Mouse (Mus musculus): ENCODE measurements at regions not wholly inside any gene's neighbourhood (a gene's known extent, or its start where the extent isn't known, plus 50 kb on each side); places are given as distances from the start of the nearest gene placed in this dataset.

- DNase-seq (ENCODE audit: low spot score in 2 of 2): no peak
These were observed 103.2 kb downstream of the Vegfa start for GRCm38 (mm10) chr17:45928903-45929477.

DNA sequence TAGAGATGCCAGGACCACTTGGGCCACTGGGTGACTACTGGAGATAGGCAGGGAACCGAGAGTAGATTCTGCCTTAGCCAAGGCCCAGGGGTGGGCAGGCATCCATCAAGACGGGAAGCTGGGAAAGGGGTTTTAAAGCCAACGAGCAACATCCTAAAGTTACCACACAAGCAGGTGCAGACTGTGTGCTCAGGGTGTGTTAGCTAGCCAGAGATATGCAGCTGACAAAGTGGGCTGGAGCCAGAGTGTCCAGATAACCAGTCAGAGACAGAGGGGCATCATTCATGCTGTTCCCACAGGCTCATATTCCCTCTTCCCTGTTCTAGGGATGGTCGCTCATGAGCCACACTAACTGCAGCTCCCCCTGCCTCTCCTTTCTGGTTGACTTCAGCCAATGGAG, 104.2 kb downstream of the Vegfa start:
- no peak for DNase-seq (ENCODE audit: low spot score in 2 of 2)

- DNase-seq (ENCODE audit: low spot score in 2 of 2): no peak
These were observed 106.3 kb downstream of the Vegfa start for GRCm38 (mm10) chr17:45925845-45926244.

DNA sequence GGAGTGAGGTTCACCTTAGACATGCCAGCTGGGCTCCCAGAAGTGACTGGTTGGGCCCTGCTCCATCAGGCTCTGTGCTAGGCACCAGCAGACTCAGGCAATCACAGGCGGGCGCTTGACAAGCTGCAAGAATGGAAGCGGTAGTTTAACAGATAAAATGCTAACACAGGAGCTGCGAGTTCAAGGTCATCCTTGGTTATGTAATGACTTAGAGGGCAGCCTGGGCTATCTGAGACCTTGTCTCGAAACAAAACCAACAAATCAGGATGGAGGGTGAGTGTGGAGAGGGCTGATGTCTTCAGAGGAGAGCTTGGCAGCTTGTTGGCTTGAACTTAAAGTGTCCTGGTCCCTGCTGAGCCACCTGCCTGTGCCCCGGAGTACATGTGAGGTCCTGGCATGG, 107.6 kb downstream of the Vegfa start:
- DNase-seq (ENCODE audit: low spot score in 2 of 2): no peak

GRCm38 (mm10) chr17:45923217-45923730, 108.9 kb downstream of the Vegfa start:
- DNase-seq (ENCODE audit: low spot score in 2 of 2): no peak

DNA sequence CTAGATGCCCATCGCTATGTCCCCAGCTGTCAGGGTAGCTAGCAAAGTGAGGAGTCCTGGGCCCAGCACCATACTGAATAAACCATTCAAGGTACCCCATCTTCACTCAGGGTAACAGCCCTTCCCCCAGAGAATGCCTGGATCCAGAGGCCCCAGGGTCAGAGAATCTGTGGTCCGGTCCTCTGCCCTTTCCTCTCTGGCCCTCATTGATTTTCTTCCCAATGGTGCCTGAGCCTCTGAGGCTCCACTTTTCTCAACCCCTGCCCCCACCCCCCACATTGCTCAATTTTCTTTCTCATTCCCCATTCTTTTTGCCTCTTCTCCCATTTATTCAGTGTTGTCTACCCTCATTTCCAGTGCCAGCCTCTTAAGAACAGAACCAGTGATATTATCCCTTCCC, 114.5 kb downstream of the Vegfa start:
- DNase-seq (ENCODE audit: low spot score in 2 of 2): no peak

DNA sequence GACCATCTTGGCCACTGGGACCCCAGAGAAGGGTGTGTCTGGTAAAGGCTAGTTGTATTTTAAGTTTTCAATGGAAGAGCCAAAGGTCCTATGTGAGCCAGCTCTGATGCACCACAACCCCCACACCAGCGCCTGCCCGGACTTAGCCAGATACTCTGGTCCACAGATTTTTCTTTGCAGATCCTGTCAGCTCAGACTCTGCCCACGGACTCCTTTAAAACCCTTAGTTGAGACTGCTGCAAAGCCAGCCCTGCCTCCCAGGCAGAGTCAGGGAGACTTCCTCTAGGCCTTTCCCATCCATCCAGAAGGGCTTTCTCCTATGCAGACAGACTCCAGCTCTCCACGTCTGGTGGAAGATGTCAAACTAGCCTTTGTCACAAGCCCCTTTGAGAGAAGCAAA, 115.2 kb downstream of the Vegfa start:
- DNase-seq (ENCODE audit: low spot score in 2 of 2): no peak

- DNase-seq (ENCODE audit: low spot score in 2 of 2): no peak
These were observed 117.4 kb downstream of the Vegfa start for GRCm38 (mm10) chr17:45914706-45915240.

DNA sequence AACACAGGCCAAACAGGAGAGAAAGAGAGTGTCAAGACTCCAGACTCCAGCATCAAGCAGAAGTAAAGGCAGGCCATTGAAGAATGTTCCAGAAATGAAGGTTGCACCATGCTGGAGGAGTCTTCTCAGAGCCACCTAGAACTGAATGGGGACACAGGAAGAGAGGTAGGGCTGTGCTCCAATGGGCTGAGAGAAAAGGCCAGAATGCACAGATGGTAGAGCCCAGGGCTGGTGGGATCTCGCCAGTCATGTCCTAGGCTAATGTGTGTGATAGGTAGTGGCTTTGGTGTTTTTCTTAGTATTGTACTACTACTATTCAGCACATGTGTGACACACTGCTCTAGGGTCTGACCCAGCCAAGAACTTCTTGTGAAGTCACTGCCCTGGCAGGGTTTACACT, 117.9 kb downstream of the Vegfa start:
- DNase-seq (ENCODE audit: low spot score in 2 of 2): no peak

- DNase-seq (ENCODE audit: low spot score in 2 of 2): no peak
These were observed 118.5 kb downstream of the Vegfa start for GRCm38 (mm10) chr17:45913671-45914070.

- no peak for DNase-seq (ENCODE audit: low spot score in 2 of 2)
These were observed 120.0 kb downstream of the Vegfa start for GRCm38 (mm10) chr17:45912165-45912564.

- no peak for DNase-seq (ENCODE audit: low spot score in 2 of 2)
These were observed 120.9 kb downstream of the Vegfa start for GRCm38 (mm10) chr17:45911201-45911731.

GRCm38 (mm10) chr17:45910245-45910644, 121.9 kb downstream of the Vegfa start:
- DNase-seq (ENCODE audit: low spot score in 2 of 2): no peak

- no peak for DNase-seq (ENCODE audit: low spot score in 2 of 2)
These were observed 124.6 kb downstream of the Vegfa start for GRCm38 (mm10) chr17:45907587-45907986.

DNA sequence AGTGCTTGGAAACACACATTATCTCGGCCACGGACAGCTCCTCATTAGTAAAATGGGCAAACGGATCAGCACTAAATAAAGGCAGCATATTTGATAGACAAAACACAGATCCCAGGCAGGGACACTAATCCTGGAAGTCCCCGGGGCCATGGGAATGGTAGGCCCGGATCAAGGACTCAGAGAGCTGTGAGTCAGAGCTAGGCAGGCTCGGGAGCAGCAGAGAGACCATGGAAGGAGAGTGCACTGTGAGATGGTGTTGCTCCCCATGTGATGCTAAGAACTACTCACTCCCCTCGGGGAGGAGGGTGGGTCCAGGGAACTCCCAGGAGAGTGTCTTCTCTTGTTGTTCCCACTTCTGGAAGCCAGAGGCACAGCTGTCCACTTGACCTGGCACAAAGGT, 126.6 kb downstream of the Vegfa start:
- no peak for DNase-seq (ENCODE audit: low spot score in 2 of 2)

GRCm38 (mm10) chr17:45904251-45904650, 127.9 kb downstream of the Vegfa start:
- DNase-seq (ENCODE audit: low spot score in 2 of 2): no peak

DNA sequence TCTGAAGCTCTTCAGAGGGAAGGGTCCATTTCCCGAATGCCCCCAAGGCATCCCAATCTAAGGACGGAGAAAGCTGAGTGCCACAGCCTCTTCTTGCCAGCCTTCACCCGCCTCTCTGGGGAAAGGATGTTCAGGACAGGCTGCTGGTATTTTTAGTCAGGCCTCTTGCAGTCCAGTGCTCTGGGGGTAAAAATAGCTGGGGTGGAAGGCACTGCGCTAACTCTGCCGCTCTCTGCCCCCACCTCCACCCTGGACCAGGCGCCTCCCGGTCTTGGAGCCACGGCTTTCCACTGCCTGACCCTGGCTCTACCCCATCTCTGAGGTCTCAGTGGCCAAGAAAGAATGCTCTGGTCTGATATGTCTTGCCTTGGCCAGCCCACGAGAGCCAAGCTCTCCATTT, 128.9 kb downstream of the Vegfa start:
- DNase-seq (ENCODE audit: low spot score in 2 of 2): no peak

- DNase-seq (ENCODE audit: low spot score in 2 of 2): no peak
These were observed 129.5 kb downstream of the Vegfa start for GRCm38 (mm10) chr17:45902668-45903067.

GRCm38 (mm10) chr17:45896922-45897302, 135.3 kb downstream of the Vegfa start:
- DNase-seq (ENCODE audit: low spot score in 2 of 2): no peak

- DNase-seq (ENCODE audit: low spot score in 2 of 2): no peak
These were observed 135.8 kb downstream of the Vegfa start for GRCm38 (mm10) chr17:45896142-45896921.

GRCm38 (mm10) chr17:45894166-45894565, 138.0 kb downstream of the Vegfa start:
- DNase-seq (ENCODE audit: low spot score in 2 of 2): no peak

DNA sequence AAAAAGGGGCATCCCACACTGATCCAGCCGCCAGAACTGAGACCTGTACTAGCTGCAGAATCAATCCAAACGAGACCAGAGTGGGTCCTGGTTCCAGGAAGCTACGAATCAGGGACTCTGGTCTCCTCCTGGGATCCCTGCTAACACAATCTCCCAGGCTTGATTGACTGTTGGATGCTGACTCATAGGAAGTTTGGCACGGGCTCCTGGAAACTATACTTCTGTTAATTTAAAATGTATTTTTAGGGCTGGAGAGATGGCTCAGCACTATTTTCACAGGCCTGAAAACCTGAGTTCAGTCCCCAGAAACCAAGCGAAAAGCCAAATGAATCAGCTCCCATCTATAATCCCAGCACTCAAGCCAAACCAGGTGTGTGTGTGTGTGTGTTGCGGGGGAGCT, 138.5 kb downstream of the Vegfa start:
- DNase-seq (ENCODE audit: low spot score in 2 of 2): no peak

DNA sequence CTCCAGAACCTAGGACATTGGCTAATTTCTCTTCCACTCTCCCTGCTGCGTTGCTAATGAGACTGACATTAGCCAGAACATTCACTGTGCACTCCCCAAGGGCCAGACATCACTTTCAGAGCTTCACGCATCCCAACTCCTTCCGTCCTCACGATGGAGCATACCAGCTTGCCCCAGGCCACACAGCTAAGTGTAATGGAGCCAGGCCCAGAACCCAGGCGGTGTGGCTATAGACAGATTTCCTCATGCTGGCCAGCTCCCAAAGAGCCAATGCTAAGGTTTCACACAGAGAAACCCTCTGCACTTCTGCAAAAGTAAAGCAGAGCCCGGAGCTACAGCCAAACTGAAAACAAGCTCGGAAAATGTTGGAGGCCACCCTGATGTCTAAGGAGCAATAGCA, 139.1 kb downstream of the Vegfa start:
- DNase-seq (ENCODE audit: low spot score in 2 of 2): no peak
